Mouse (Mus musculus) ES-E14 (cell line): ENCODE data around the gene Gadl1. TPM values are rescaled to one million over a fixed set of nuclear protein-coding genes. Genes with fewer than 3 reads are reported as not detected.

Experiments used
- DNase-seq: peaks from one replicate; pipeline ENCODE4 v3.0.0-alpha.2; 2013; ENCODE audit warnings: low read depth, low spot score
- H3K27ac ChIP-seq: 2 replicates; pipeline ENCODE4 v1.5.1; 2012; ENCODE audit warnings: low read depth, mild to moderate bottlenecking, low read length, moderate library complexity, mixed read lengths; ENCODE audit not compliant: poor library complexity, insufficient read depth, severe bottlenecking
- H3K36me3 ChIP-seq: 2 replicates; pipeline ENCODE4 v1.6.1; 2012; ENCODE audit warnings: mild to moderate bottlenecking, low read length, moderate library complexity, mixed read lengths; ENCODE audit not compliant: control insufficient read depth, poor library complexity, insufficient read depth, severe bottlenecking
- H3K4me1 ChIP-seq, 2 experiments: fragments of 150-350 bp in 1 of 2; sonication (generic) in 1 of 2; 2 replicates each; pipeline ENCODE4 v1.6.1; 2012; ENCODE audit warnings: low read length in 2 of 2, mild to moderate bottlenecking in 1 of 2, mixed read lengths in 1 of 2; ENCODE audit not compliant: control insufficient read depth in 2 of 2, insufficient read depth in 2 of 2, poor library complexity in 1 of 2
- H3K4me3 ChIP-seq, 2 experiments: fragments of 150-350 bp in 1 of 2; sonication (generic) in 1 of 2; 2 replicates each; pipeline ENCODE4 v1.5.1; 2012; ENCODE audit warnings: low read length in 2 of 2, low read depth in 1 of 2, mild to moderate bottlenecking in 1 of 2, mixed read lengths in 1 of 2; ENCODE audit not compliant: insufficient read depth in 1 of 2, poor library complexity in 1 of 2, severe bottlenecking in 1 of 2
- H3K9ac ChIP-seq: 2 replicates; pipeline ENCODE4 v1.6.1; 2012; ENCODE audit warnings: low read depth, mild to moderate bottlenecking, low read length, mixed read lengths; ENCODE audit not compliant: poor library complexity, insufficient read depth, severe bottlenecking
- H3K9me3 ChIP-seq: fragments of 150-350 bp; sonication (generic); 2 replicates; pipeline ENCODE4 v1.6.1; 2012; ENCODE audit warnings: low read depth, mild to moderate bottlenecking, low read length; ENCODE audit not compliant: control insufficient read depth, insufficient read depth
- CHD2 ChIP-seq: IDR thresholded peaks from 2 replicates; pipeline ENCODE4 v1.6.1; 2014; ENCODE audit warnings: mild to moderate bottlenecking, low read depth, low read length, inconsistent platforms
- HCFC1 ChIP-seq: IDR thresholded peaks from 2 replicates; pipeline ENCODE4 v1.6.1; 2012; ENCODE audit warnings: low read length, inconsistent platforms, borderline replicate concordance; ENCODE audit not compliant: insufficient read depth
- MAFK ChIP-seq: IDR thresholded peaks from 2 replicates; pipeline ENCODE4 v1.6.1; 2014; ENCODE audit warnings: mild to moderate bottlenecking, low read depth, low read length, inconsistent platforms; ENCODE audit not compliant: insufficient read depth
- ZC3H11A ChIP-seq: IDR thresholded peaks from 2 replicates; pipeline ENCODE4 v1.6.1; 2012; ENCODE audit warnings: low read depth, mild to moderate bottlenecking, inconsistent platforms, low read length, borderline replicate concordance
- ZNF384 ChIP-seq: IDR thresholded peaks from 2 replicates; pipeline ENCODE4 v1.6.1; 2012; ENCODE audit warnings: low read depth, low read length, inconsistent platforms
- in situ Hi-C, 2 experiments: fragments of 600-800 bp; cut with MboI; formaldehyde crosslinking; loops; one replicate each; pipeline ENCODE4 v1.15.1; 2025; ENCODE audit warnings: low sequenced_read_pairs in 2 of 2, inconsistent platforms in 1 of 2; ENCODE audit not compliant: unreplicated experiment in 2 of 2
- total RNA-seq: library from RNA; depleted of rRNA; stranded (reverse); fragments of 300-350 nt; gene quantifications from 2 replicates; pipeline ENCODE4 v1.2.3, GENCODE M21; 2012

Gene Gadl1
- total RNA-seq, 1 experiment: not detected

- H3K9ac ChIP-seq: no peak overlapping the region
- H3K4me1 ChIP-seq: no peaks in the 10 kb centered on the region
- H3K4me3 ChIP-seq: no peak overlapping the region
- no peak overlapping the region for H3K27ac ChIP-seq
- DNase-seq: no peak
- H3K36me3 ChIP-seq: no peaks in the 10 kb centered on the region
- in situ Hi-C loops: no loop called here
- TF ChIP-seq ZNF384: no peak
- TF ChIP-seq HCFC1: no peak
- no peak for TF ChIP-seq MAFK
- no peak for TF ChIP-seq ZC3H11A
- no peak for TF ChIP-seq CHD2
- H3K9me3 ChIP-seq: no peaks in the 10 kb centered on the region
These were observed 86.8 kb downstream of the Gadl1 start for GRCm38 (mm10) chr9:115995856-115996560.

GRCm38 (mm10) chr9:115998383-115998782, 89.1 kb downstream of the Gadl1 start:
- Histone ChIP-seq H3K27ac (no peak overlapping the region), H3K9ac (no peak overlapping the region), H3K36me3 (no peaks in the 10 kb centered on the region), H3K4me1 (no peaks in the 10 kb centered on the region), H3K4me3 (no peak overlapping the region), H3K9me3 (no peaks in the 10 kb centered on the region)
- no peak for DNase-seq
- in situ Hi-C loops: no loop called here
- no peak for TF ChIP-seq ZC3H11A
- TF ChIP-seq MAFK: no peak
- TF ChIP-seq HCFC1: no peak
- no peak for TF ChIP-seq CHD2
- no peak for TF ChIP-seq ZNF384

DNA sequence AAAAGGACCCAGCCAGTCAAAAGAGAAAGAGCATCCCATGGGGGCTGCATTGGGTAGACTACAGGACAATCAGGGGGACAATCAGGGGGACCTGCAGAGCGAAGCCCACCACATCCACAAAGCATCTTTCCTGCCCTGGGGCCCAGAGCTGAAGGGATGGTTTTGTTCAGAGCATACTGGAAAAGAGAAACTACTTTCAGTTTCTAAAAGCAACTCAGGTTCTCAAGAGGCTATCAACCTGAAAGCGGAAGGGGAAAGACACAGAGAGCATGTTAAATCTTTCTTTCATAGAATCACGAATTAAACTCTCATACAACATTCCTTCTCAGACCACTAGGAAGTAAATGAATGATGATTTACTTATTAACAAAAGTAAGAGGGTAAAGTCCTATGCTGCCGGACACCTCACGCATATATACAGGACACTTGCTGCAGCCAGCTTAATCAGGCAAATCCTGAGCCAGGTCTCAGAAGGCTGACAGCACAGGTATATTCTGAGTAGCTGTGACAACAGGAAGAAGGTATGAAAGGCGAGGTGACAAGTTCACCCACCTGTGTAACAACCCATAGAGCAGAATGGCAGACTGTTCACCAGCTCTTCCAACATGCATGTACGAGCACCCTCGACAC, 90.2 kb downstream of the Gadl1 start:
- in situ Hi-C loops: no loop called here
- Histone ChIP-seq H3K9me3 (no peaks in the 10 kb centered on the region), H3K4me3 (no peak overlapping the region), H3K9ac (no peak overlapping the region), H3K27ac (no peak overlapping the region), H3K36me3 (no peaks in the 10 kb centered on the region), H3K4me1 (no peaks in the 10 kb centered on the region)
- no peak for TF ChIP-seq ZNF384
- TF ChIP-seq MAFK: no peak
- TF ChIP-seq ZC3H11A: no peak
- TF ChIP-seq CHD2: no peak
- no peak for TF ChIP-seq HCFC1
- DNase-seq: no peak

- no peaks in the 10 kb centered on the region for H3K9me3 ChIP-seq
- H3K36me3 ChIP-seq: no peaks in the 10 kb centered on the region
- DNase-seq: no peak
- H3K9ac ChIP-seq: no peak overlapping the region
- no peaks in the 10 kb centered on the region for H3K4me1 ChIP-seq
- no peak overlapping the region for H3K27ac ChIP-seq
- in situ Hi-C loops: no loop called here
- H3K4me3 ChIP-seq: no peak overlapping the region
- TF ChIP-seq ZNF384: no peak
- no peak for TF ChIP-seq ZC3H11A
- TF ChIP-seq MAFK: no peak
- no peak for TF ChIP-seq CHD2
- no peak for TF ChIP-seq HCFC1
These were observed 104.7 kb downstream of the Gadl1 start for GRCm38 (mm10) chr9:116013911-116014310.

GRCm38 (mm10) chr9:116016221-116016620, 107.0 kb downstream of the Gadl1 start:
- Histone ChIP-seq H3K36me3 (no peaks in the 10 kb centered on the region), H3K9ac (no peak overlapping the region), H3K4me3 (no peak overlapping the region), H3K4me1 (no peaks in the 10 kb centered on the region), H3K9me3 (no peaks in the 10 kb centered on the region), H3K27ac (no peak overlapping the region)
- in situ Hi-C loops: no loop called here
- no peak for DNase-seq
- TF ChIP-seq CHD2 (no peak), ZC3H11A (no peak), HCFC1 (no peak), ZNF384 (no peak), MAFK (no peak)
